In the genomic region with DNA sequence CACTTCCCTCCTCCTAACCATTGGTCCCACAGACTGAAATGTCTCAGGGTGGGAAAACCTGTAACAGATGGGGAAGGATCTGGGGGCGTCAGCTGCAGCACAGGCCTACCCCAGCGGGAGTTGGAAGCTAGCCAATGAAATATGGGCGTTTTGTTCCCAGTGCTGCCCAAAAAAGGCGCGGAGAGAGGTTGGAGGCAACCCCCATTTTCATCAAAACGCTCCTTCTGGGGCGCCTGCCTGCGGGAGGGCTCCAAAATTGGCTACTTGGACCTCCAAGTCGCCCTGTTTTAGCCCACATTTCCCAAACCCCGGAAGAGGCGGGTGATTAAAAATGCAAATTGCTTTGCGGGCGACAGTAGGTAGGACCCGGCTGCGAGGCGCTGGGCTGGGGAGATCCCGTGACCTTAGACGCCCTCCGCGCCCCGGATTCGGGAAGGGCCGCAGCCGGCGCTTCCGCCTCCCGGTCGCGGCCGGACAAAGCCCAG, we compare ENCODE assay signal across 8 mouse cellular contexts. TPM values are rescaled to one million over a fixed set of nuclear protein-coding genes. Genes with fewer than 3 reads are reported as not detected.
DNase-seq lines count a peak whose midpoint lies in the region; TF ChIP-seq lines count a peak whose summit lies in the region.

No protein-coding gene starts in this region.

- H3K4me3 ChIP-seq in spleen, adult 2 months (ENCODE audit: extremely low read depth, insufficient read depth, insufficient read length), result peak overlapping the region; percentile 92

- H3K36me3 ChIP-seq in spleen, adult 2 months (ENCODE audit: control insufficient read depth, insufficient read depth, low read length), result peaks cover under 1% of the 10 kb centered on the region; the same call in 1 of the 2 replicates

- peak overlapping the region; percentile 99 for H3K27ac ChIP-seq in spleen, adult 2 months (ENCODE audit: insufficient read depth, low read length)

- no peaks in the 10 kb centered on the region for H3K27me3 ChIP-seq in spleen, adult 2 months (ENCODE audit: control insufficient read depth, insufficient read depth, low read length)

- H3K4me1 ChIP-seq in spleen, adult 2 months (ENCODE audit: control insufficient read depth, insufficient read depth, insufficient read length), result peaks cover 11% of the 10 kb centered on the region; the same call in 1 of the 2 replicates

- no peak for TF ChIP-seq POLR2A in spleen, adult 2 months (IDR thresholded peaks at IDR 0.05; ENCODE audit: low read depth, low read length)

- intact Hi-C loops in left cerebral cortex, postnatal 4 days (cut with DNase I), result loop anchor here (5.0 to 10.0 kb wide), 3 partner anchors 94 to 316 kb away; no protein-coding TSS in a partner anchor

- no peak for TF ChIP-seq CTCF in spleen, adult 2 months (IDR thresholded peaks at IDR 0.05; ENCODE audit: extremely low read depth, insufficient read depth, insufficient read length, insufficient replicate concordance)

- under 1% methylated on average over 30 of the region's 30 CpGs for WGBS in spleen, adult 2 months

- DNase-seq in spleen, adult 2 months (ENCODE audit: low read depth in 1 of 2, low spot score in 2 of 2), result peak in 1 of 2 experiments; percentile 67
- no peak for DNase-seq in spleen, postnatal 10 days (ENCODE audit: low spot score in 2 of 2)
- DNase-seq in cerebellum, postnatal 14 days, result peak; percentile 94
- peak; percentile 57 to 79 for DNase-seq in frontal cortex, postnatal 25 days (ENCODE audit: low spot score in 2 of 2)
- DNase-seq in left cerebral cortex, postnatal 4 days, result peak; percentile 91
- peak; percentile 76 for DNase-seq in neural tube, embryonic 10.5 days (ENCODE audit: extremely low spot score, low spot score)
- no peak for DNase-seq in spleen, adult 12 weeks (ENCODE audit: low spot score)
- no peak for DNase-seq in kidney, postnatal 10 days

RNA-seq across cellular contexts. Expression of gene Dusp6, which starts 1.8 kb away (rescaled TPM):
- polyA plus RNA-seq in spleen, adult 2 months (2012; rRNA removed), result 30.8 and 49.1 TPM in 2 replicates
- 10 to 100 TPM; 52.6 to 53.1 TPM for total RNA-seq in left cerebral cortex, postnatal 4 days (2021)

Comparison
In these comparisons a context has a peak if more than half of its experiments do, and no peak if none do; other contexts are left out.
1. DNase-seq: peak in cerebellum, postnatal 14 days (2 of 2), frontal cortex, postnatal 25 days (2 of 2), left cerebral cortex, postnatal 4 days (single experiment) and neural tube, embryonic 10.5 days (single experiment); none in spleen, postnatal 10 days (0 of 2), spleen, adult 12 weeks (single experiment) and kidney, postnatal 10 days (single experiment).